10 mouse cellular contexts compared by ENCODE assay signal in genomic region chr4:137041161-137041621, GRCm38 (mm10). TPM values are rescaled to one million over a fixed set of nuclear protein-coding genes. Genes with fewer than 3 reads are reported as not detected.
DNase-seq lines count a peak whose midpoint lies in the region; TF ChIP-seq lines count a peak whose summit lies in the region.
"Had no signal": no experiment of that assay in that cellular context is flagged by ENCODE, and none has a peak within 500 bp of the region (broad histone marks: within the 10 kb centered on the region; RNA-seq: fewer than 3 reads in every experiment).

No protein-coding gene starts in this region.

- 12% methylated on average over 10 of the region's 10 CpGs for WGBS in cerebellum, adult 2 months
- WGBS in embryonic facial prominence, embryonic 10.5 days, result 59% methylated on average over 10 of the region's 10 CpGs

- H3K4me3 ChIP-seq in cerebellum, adult 2 months (replicated peaks; ENCODE audit: insufficient read depth, low read depth, low read length), result no peak overlapping the region
- no peak overlapping the region for H3K4me3 ChIP-seq in embryonic facial prominence, embryonic 10.5 days

- peak overlapping the region; percentile 1 for H3K27ac ChIP-seq in cerebellum, adult 2 months (ENCODE audit: insufficient read depth, low read length)
- no peak overlapping the region; the same call in 1 of the 2 replicates for H3K27ac ChIP-seq in embryonic facial prominence, embryonic 10.5 days (replicated peaks)
- H3K27ac ChIP-seq: liver, embryonic 14.5 days had no signal

- no peaks in the 10 kb centered on the region for H3K27me3 ChIP-seq in cerebellum, adult 2 months (ENCODE audit: control insufficient read depth, insufficient read depth, low read length)
- peaks cover 8% of the 10 kb centered on the region; the same call in 1 of the 2 replicates for H3K27me3 ChIP-seq in embryonic facial prominence, embryonic 10.5 days (replicated peaks; ENCODE audit: low read depth, poor library complexity, severe bottlenecking)

- intact Hi-C loops in heart, postnatal 10 days (cut with DNase I), result no loop called here
- intact Hi-C loops in heart, postnatal 36 days (cut with DNase I), result no loop called here

- no peak for TF ChIP-seq CTCF in cerebellum, adult 2 months (IDR thresholded peaks at IDR 0.05; ENCODE audit: borderline replicate concordance, insufficient read depth, low read depth, low read length)

- no peaks in the 10 kb centered on the region for H3K9me3 ChIP-seq in embryonic facial prominence, embryonic 10.5 days

- no peak for TF ChIP-seq POLR2A in cerebellum, adult 2 months (IDR thresholded peaks at IDR 0.05; ENCODE audit: borderline replicate concordance, insufficient read depth, low read length)

- DNase-seq in heart, postnatal 10 days, result peak; percentile 15 to 27
- no peak for DNase-seq in heart, postnatal 36 days
- peak; percentile 66 to 73 for DNase-seq in cerebellum, adult 2 months
- peak; percentile 28 for DNase-seq in embryonic facial prominence, embryonic 10.5 days (ENCODE audit: low spot score)
- peak; percentile 67 to 90 for DNase-seq in kidney, postnatal 25 days
- DNase-seq in ovary, postnatal 10 days (ENCODE audit: low spot score), result no peak
- DNase-seq in spleen, adult 18-20 months, result no peak
- DNase-seq in layer of hippocampus, postnatal 25 days (ENCODE audit: extremely low spot score in 1 of 2, low spot score in 1 of 2), result no peak
- DNase-seq: thymus, postnatal 25 days had no signal

- H3K4me1 ChIP-seq in cerebellum, adult 2 months (ENCODE audit: control insufficient read depth, insufficient read depth, low read length), result peaks cover 62% of the 10 kb centered on the region
- H3K4me1 ChIP-seq in embryonic facial prominence, embryonic 10.5 days, result peaks cover 58% of the 10 kb centered on the region

- no peaks in the 10 kb centered on the region for H3K36me3 ChIP-seq in embryonic facial prominence, embryonic 10.5 days (replicated peaks)

RNA-seq across cellular contexts. Expression of gene Zbtb40, which starts 7.4 kb away (rescaled TPM):
- 1 to 10 TPM; 6.2 to 9.0 TPM for total RNA-seq in heart, postnatal 10 days (2021)
- 1 to 10 TPM; 5.8 to 8.4 TPM for total RNA-seq in heart, postnatal 36 days (2021)
- polyA plus RNA-seq in cerebellum, adult 2 months (2012; rRNA removed), result 10.2 and 12.6 TPM in 2 replicates
- 6.5 TPM in 2 replicates for polyA plus RNA-seq in embryonic facial prominence, embryonic 10.5 days (2016; fragmentation: Nextera tagmentation; extraction: Ambion mirVana)
- total RNA-seq in layer of hippocampus, postnatal 25 days (2021), result 10 to 100 TPM in 1 of 2 experiments, 1 to 10 TPM in 1; 8.8 to 11.3 TPM

Comparison
In these comparisons a context has a peak if more than half of its experiments do, and no peak if none do; other contexts are left out.
1. DNase-seq: peak in heart, postnatal 10 days (2 of 2), cerebellum, adult 2 months (2 of 2), embryonic facial prominence, embryonic 10.5 days (single experiment) and kidney, postnatal 25 days (2 of 2); none in heart, postnatal 36 days (0 of 2), ovary, postnatal 10 days (single experiment), spleen, adult 18-20 months (0 of 2) and layer of hippocampus, postnatal 25 days (0 of 2).